Mouse (Mus musculus): ENCODE results near the gene Gm21778. TPM values are rescaled to one million over a fixed set of nuclear protein-coding genes. Genes with fewer than 3 reads are reported as not detected.
"Not testable (repeated sequence)": the region's sequence is repeated elsewhere in the genome, so short reads cannot be mapped to it uniquely, and the experiment has no call there.

Gm21778 gene
- polyA plus RNA-seq (2015; fragmentation: Nextera tagmentation; extraction: Ambion mirVana): not detected in 2 replicates

DNA sequence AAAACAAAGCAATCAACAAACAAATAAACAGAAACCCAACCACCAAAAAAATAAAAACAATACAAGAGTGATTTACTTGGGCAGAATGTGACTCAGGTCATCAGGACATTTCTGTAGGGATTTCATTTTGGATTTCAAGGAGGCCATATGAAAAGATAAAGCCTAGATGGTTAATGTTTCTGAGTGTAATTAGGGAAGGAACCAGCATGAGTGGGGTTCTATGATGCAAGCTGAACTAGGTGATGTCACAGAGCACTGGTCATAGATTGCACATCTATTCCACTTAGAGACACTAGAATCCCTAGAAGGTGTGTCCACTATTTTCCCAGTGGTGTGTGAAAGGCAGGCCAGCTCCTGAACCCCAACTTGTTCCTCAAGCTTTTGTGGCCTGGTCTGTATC lies at the start of gene Gm21778:
Gene Gm21778 (plus strand): TSS at position 301 of the 400 bp plus-strand sequence.
- not testable (repeated sequence) for H3K9ac ChIP-seq; ATAC-seq (ENCODE audit: low read depth); H3K4me2 ChIP-seq; H3K9me3 ChIP-seq; H3K4me1 ChIP-seq (replicated peaks); H3K36me3 ChIP-seq; H3K27me3 ChIP-seq; H3K27ac ChIP-seq (replicated peaks); H3K4me3 ChIP-seq

Other genes with a start within 250 kb of the Gm21778 start
- not detected in 2 replicates for gene Gm20914, start 216.5 kb upstream of the Gm21778 start, polyA plus RNA-seq (2015; fragmentation: Nextera tagmentation; extraction: Ambion mirVana)
- not detected in 2 replicates for gene Gm28171, start 149.1 kb upstream of the Gm21778 start, polyA plus RNA-seq (2015; fragmentation: Nextera tagmentation; extraction: Ambion mirVana)